Mouse (Mus musculus) embryonic facial prominence, embryonic 11.5 days (tissue): Measurements from ENCODE around the gene Olfr1402. TPM values are rescaled to one million over a fixed set of nuclear protein-coding genes. Genes with fewer than 3 reads are reported as not detected.

Experiments
- ATAC-seq: fragments of 200-750 bp; cut with Nextera tagmentation; replicated peaks from 2 replicates; pipeline ENCODE4 v1.8.0; 2017; ENCODE audit warnings: low read depth; ENCODE audit not compliant: insufficient number of reproducible peaks, low FRiP score, low TSS enrichment
- DNase-seq: peaks from one replicate; pipeline ENCODE4 v3.0.0-alpha.2; 2015; ENCODE audit warnings: low spot score
- H3K27ac ChIP-seq: fragments of 300-500 bp; sonication (generic); replicated peaks from 2 replicates; pipeline ENCODE4 v1.5.1; 2014; ENCODE audit warnings: mild to moderate bottlenecking, low read depth, low read length, control low read depth
- H3K27me3 ChIP-seq: fragments of 300-500 bp; sonication (generic); 2 replicates; pipeline ENCODE4 v1.6.1; 2014; ENCODE audit warnings: mild to moderate bottlenecking, low read length, moderate library complexity, mixed read lengths; ENCODE audit not compliant: control insufficient read depth, insufficient read depth
- H3K36me3 ChIP-seq: fragments of 300-500 bp; sonication (generic); replicated peaks from 2 replicates; pipeline ENCODE4 v1.6.1; 2014; ENCODE audit warnings: low read depth, mild to moderate bottlenecking, low read length, moderate library complexity, mixed read lengths; ENCODE audit not compliant: control insufficient read depth, insufficient read depth
- H3K4me1 ChIP-seq: fragments of 300-500 bp; sonication (generic); 2 replicates; pipeline ENCODE4 v1.6.1; 2014; ENCODE audit warnings: low read length, mixed read lengths; ENCODE audit not compliant: control insufficient read depth, insufficient read depth
- H3K4me2 ChIP-seq: fragments of 300-500 bp; sonication (generic); 2 replicates; pipeline ENCODE4 v1.6.1; 2014; ENCODE audit warnings: low read depth, mild to moderate bottlenecking, control low read depth, low read length, moderate library complexity
- H3K4me3 ChIP-seq: fragments of 300-500 bp; sonication (generic); 2 replicates; pipeline ENCODE4 v1.5.1; 2014; ENCODE audit warnings: low read depth, low read length, control low read depth
- H3K9ac ChIP-seq: fragments of 300-500 bp; sonication (generic); replicated peaks from 2 replicates; pipeline ENCODE4 v1.6.1; 2014; ENCODE audit warnings: mild to moderate bottlenecking, control low read depth, low read length
- H3K9me3 ChIP-seq: fragments of 300-500 bp; sonication (generic); replicated peaks from 2 replicates; pipeline ENCODE4 v1.6.1; 2016; ENCODE audit warnings: mild to moderate bottlenecking, low read length, inconsistent platforms, mixed read lengths; ENCODE audit not compliant: control insufficient read depth
- WGBS: fragments of 180-500 bp; shearing (Covaris S2); extraction: QIAGEN DNeasy Blood & Tissue Kit; methylation state at CpG from one replicate; pipeline ENCODE4 v1.1.7; 2014; 5-methylcytosine and 5-hydroxymethylcytosine counted together
- polyA plus RNA-seq: library from polyadenylated mRNA; unstranded; fragments of >200 nt; fragmentation: Nextera tagmentation; extraction: Ambion mirVana; gene quantifications from 2 replicates; pipeline ENCODE4 v1.2.1, GENCODE M21; 2014

Olfr1402 gene
- polyA plus RNA-seq = not detected in 2 replicates

DNA sequence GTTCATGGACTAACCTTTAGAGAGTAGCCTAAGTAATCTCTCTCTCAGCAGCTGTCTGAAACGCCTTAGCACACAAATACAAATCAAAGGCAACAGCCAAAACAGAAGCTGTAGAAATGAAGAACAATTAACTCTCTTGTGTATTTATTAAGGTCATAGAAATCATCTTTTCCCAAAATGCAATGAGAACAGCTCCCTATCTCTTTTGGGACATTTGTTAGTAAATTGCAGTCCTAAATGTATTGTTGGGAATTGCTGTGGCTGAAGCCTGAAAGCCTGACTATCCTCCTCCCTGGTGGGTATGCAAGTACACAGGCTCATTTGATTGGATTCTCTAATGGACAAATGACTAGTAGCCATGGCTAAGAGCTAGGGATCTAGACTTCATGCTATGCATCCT is at the start of gene Olfr1402:
Olfr1402 (minus strand) TSS at position 101 of the 400 bp plus-strand sequence.
- 84% methylated on average over 1 of the region's 1 CpGs for WGBS
- no peaks in the 10 kb centered on the region for H3K4me1 ChIP-seq
- no peak within 1 kb of the TSS for H3K4me3 ChIP-seq
- no peaks in the 10 kb centered on the region for H3K36me3 ChIP-seq
- no peak for DNase-seq
- no peaks in the 10 kb centered on the region for H3K27me3 ChIP-seq
- ATAC-seq = no peak
- no peak within 1 kb of the TSS for H3K4me2 ChIP-seq
- H3K9me3 ChIP-seq = no peaks in the 10 kb centered on the region
- H3K27ac ChIP-seq = no peak within 1 kb of the TSS
- no peak within 1 kb of the TSS for H3K9ac ChIP-seq

DNA sequence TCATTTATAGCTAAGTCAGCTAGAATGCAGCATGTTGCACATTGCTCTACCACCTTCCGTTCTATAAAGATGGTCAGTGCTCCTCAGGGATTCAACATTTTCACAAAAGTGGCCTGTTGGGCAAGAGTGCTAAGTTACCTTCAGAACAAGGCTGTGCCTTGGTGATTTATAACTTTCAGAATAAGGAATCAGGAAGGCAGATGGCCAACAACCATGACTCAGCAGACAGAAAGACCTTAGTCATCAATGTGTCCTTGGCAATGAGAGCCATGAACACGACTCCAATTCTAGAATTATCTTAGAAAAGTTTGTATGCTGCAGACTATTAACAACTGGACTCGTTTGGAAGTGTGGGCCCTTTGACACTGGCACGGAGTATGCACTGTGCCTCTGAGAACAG is 33.5 kb upstream of the Olfr1402 start:
- DNase-seq = no peak
- no peak for ATAC-seq
- 90% methylated on average over 4 of the region's 4 CpGs for WGBS

DNA sequence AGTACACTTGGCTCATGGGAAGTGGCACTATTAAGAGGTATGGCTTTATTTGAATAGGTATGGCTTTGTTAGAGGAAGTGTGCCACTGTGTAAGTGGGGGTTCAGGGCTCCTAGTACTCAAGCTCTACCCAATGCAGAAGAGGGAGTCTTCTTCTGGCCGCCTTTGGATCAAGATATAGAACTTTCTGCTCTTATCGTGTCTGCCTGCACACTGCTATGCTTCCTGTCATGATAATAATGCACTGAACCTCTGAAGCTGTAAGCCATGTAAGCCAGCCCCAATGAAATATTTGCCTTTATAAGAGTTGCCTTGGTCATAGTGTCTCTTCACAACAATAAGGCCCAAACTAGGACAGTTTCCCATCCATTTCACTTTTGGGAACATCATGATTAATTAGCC is 16.8 kb upstream of the Olfr1402 start:
- ATAC-seq (no peak), DNase-seq (no peak)
- Histone ChIP-seq H3K36me3 (no peaks in the 10 kb centered on the region), H3K4me3 (no peak overlapping the region), H3K27me3 (no peaks in the 10 kb centered on the region), H3K27ac (no peak overlapping the region), H3K9me3 (no peaks in the 10 kb centered on the region), H3K4me1 (no peaks in the 10 kb centered on the region), H3K9ac (no peak overlapping the region), H3K4me2 (no peak overlapping the region)
- WGBS = 91% methylated on average over 2 of the region's 2 CpGs

More for the DNA sequence above, 33.5 kb upstream of the Olfr1402 start:
- Histone ChIP-seq H3K36me3 (no peaks in the 10 kb centered on the region), H3K4me1 (no peaks in the 10 kb centered on the region), H3K4me3 (no peak overlapping the region), H3K4me2 (no peak overlapping the region), H3K9me3 (no peaks in the 10 kb centered on the region), H3K27ac (no peak overlapping the region), H3K27me3 (no peaks in the 10 kb centered on the region), H3K9ac (no peak overlapping the region)

DNA sequence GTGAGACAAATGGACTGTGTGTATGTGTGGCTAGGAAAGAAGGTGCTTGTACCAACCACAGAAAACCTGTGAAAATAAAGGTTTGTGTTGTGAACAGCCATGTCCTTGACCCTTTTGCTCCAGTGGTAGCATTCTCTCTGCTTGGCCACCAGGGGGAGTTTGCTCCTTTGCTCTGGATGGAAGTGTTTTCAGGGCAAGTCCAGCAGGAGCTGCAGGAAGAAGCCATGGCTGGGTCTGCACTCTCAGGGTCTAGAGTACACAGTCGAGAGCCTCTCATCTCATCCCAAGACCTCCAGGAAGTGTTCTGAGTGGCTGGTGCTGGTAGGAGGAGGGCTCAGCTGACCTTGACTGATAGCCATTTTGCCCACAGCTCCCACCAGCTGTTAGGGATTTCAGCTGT is 27.5 kb downstream of the Olfr1402 start:
- no peak overlapping the region for H3K27ac ChIP-seq
- H3K4me2 ChIP-seq = no peak overlapping the region
- 58% methylated on average over 1 of the region's 1 CpGs for WGBS
- no peaks in the 10 kb centered on the region for H3K36me3 ChIP-seq
- DNase-seq (peak; percentile 41), ATAC-seq (no peak)
- H3K27me3 ChIP-seq = no peaks in the 10 kb centered on the region
- no peaks in the 10 kb centered on the region for H3K4me1 ChIP-seq
- no peak overlapping the region for H3K9ac ChIP-seq
- H3K4me3 ChIP-seq = no peak overlapping the region
- no peaks in the 10 kb centered on the region for H3K9me3 ChIP-seq

DNA sequence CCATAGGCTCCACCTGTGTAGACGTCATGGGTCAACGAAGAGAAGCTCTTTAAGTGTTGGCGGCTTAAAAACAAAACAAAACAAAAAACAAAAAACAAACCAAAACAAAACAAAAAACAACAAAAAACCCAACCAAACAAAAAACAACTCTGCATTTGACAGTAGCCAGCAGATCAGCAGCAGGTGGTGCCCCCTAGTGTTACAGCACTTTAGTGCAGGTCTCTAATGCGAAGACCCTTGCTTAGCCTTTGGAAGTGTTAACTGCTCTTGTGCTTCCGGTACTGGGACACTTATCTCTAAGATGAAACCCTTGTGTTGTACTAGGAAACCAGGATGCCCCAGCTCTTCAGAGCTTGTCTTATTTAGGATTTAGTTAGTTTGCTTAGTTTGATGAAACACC is 28.7 kb downstream of the Olfr1402 start:
- H3K9me3 ChIP-seq = no peaks in the 10 kb centered on the region
- no peak overlapping the region for H3K27ac ChIP-seq
- DNase-seq (peak; percentile 44), ATAC-seq (no peak)
- H3K27me3 ChIP-seq = no peaks in the 10 kb centered on the region
- H3K4me1 ChIP-seq = no peaks in the 10 kb centered on the region
- no peak overlapping the region for H3K4me3 ChIP-seq
- WGBS = 69% methylated on average over 5 of the region's 5 CpGs
- H3K36me3 ChIP-seq = no peaks in the 10 kb centered on the region
- no peak overlapping the region for H3K9ac ChIP-seq
- no peak overlapping the region for H3K4me2 ChIP-seq

DNA sequence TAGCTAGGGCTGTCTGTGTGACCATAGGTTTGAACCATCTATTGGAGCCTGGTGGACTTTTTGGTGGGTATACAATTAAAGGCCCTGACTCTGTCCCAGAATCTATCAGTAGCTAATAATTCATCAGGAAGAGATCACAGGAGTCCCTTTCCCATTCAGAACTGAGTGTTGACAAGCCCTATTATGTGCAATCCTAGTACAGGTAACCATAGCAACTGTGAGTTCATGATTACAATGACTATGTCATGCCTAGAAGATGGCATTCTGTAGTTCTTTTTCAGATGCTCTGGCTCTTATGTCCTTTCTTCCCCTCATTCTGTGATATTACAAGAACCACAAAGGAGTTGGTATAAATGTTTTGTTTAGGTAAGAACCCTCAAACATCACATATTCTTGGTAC is 51.4 kb downstream of the Olfr1402 start:
- no peak overlapping the region for H3K4me2 ChIP-seq
- H3K36me3 ChIP-seq = no peaks in the 10 kb centered on the region
- no peak overlapping the region for H3K4me3 ChIP-seq
- DNase-seq = no peak
- no peaks in the 10 kb centered on the region for H3K27me3 ChIP-seq
- no peak for ATAC-seq
- H3K9ac ChIP-seq = no peak overlapping the region
- no peak overlapping the region for H3K27ac ChIP-seq
- H3K9me3 ChIP-seq = no peaks in the 10 kb centered on the region
- no peaks in the 10 kb centered on the region for H3K4me1 ChIP-seq

DNA sequence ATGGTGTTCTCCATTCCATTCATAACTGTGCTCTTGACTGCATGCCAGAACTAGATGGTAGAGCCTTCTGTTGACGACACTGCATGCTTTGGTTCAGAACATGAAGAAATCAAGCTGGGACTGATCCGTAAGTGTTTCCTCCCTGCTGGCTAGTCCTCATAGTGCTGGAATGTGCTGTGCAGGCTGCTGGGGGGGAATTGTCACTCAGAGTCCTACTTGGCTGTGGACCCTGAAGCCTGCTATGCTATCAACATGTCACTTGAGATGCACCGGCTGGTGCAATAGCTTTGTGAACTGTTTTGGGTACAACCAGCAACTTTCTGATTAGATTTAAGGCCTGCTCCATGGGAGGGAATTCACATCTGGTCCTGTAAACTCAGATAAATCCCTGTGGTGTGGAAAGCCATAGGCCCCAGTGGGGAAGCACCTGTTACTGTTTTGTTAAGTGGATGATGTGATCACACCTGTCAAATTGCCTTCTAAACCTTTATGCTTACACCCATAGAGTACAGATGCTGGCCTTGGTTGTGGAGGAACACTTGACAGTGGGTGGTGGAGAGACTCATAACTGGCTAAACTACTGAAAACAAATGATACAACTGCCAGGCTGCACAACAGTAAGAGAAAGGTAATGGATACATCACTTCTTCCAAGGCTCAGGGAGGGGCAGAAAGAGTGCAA is 58.3 kb downstream of the Olfr1402 start:
- Histone ChIP-seq H3K4me3 (no peak overlapping the region), H3K9me3 (no peaks in the 10 kb centered on the region), H3K27me3 (no peaks in the 10 kb centered on the region), H3K4me1 (no peaks in the 10 kb centered on the region), H3K27ac (no peak overlapping the region), H3K9ac (no peak overlapping the region), H3K4me2 (no peak overlapping the region), H3K36me3 (no peaks in the 10 kb centered on the region)
- ATAC-seq (no peak), DNase-seq (no peak)
- 75% methylated on average over 3 of the region's 3 CpGs for WGBS

DNA sequence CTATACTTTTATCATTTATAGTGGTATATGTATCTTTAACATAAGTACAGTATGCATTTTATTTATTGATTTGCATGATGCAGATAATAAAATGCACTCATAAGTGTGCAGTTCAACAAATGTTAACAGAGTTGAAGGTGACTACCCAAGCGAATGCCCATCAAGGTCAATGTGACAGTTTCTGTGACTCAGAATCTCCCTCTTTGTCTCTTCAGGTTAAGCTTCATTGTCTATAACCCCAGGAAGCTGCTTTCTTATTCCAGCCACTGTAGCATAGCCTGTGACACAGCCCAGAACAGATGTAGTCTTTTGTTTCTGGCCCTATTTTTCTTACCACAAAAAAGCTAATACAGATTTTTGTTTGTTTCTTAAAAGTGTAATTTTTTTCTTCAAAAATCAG is 63.4 kb downstream of the Olfr1402 start:
- Histone ChIP-seq H3K27me3 (no peaks in the 10 kb centered on the region), H3K9me3 (no peaks in the 10 kb centered on the region), H3K36me3 (no peaks in the 10 kb centered on the region), H3K4me2 (no peak overlapping the region), H3K4me1 (no peaks in the 10 kb centered on the region), H3K27ac (no peak overlapping the region), H3K9ac (no peak overlapping the region), H3K4me3 (no peak overlapping the region)
- WGBS = 48% methylated on average over 1 of the region's 1 CpGs
- DNase-seq = no peak
- no peak for ATAC-seq
